Mouse (Mus musculus): ENCODE results near the gene Fam219a.
A peak's percentile ranks its signal among the peaks of the same experiment; 100 is the strongest.

Gene Fam219a

GRCm38 (mm10) chr4:41505131-41505551 is 64.2 kb downstream of the Fam219a start:
- no peak for DNase-seq (ENCODE audit: low spot score in 2 of 2)

GRCm38 (mm10) chr4:41504325-41504724 is 65.0 kb downstream of the Fam219a start:
- no peak for DNase-seq (ENCODE audit: low spot score in 2 of 2)

GRCm38 (mm10) chr4:41502986-41503412 is 66.3 kb downstream of the Fam219a start, which contains the start of gene AI464131:
TSS of gene AI464131 (minus strand) at chr4:41503076.
- peak; percentile 57 to 69 for DNase-seq (ENCODE audit: low spot score in 2 of 2)

- DNase-seq (ENCODE audit: low spot score in 2 of 2) = no peak
Measured at GRCm38 (mm10) chr4:41502171-41502940, 67.0 kb downstream of the Fam219a start.

- no peak for DNase-seq (ENCODE audit: low spot score in 2 of 2)
Measured at GRCm38 (mm10) chr4:41500787-41501186, 68.6 kb downstream of the Fam219a start.

- DNase-seq (ENCODE audit: low spot score in 2 of 2) = no peak
Measured at GRCm38 (mm10) chr4:41499619-41500018, 69.7 kb downstream of the Fam219a start.

- no peak for DNase-seq (ENCODE audit: low spot score in 2 of 2)
Measured at GRCm38 (mm10) chr4:41498921-41499391, 70.4 kb downstream of the Fam219a start.

- DNase-seq (ENCODE audit: low spot score in 2 of 2) = no peak
Measured at GRCm38 (mm10) chr4:41497995-41498845, 71.1 kb downstream of the Fam219a start.

GRCm38 (mm10) chr4:41497579-41497978 is 71.8 kb downstream of the Fam219a start:
- no peak for DNase-seq (ENCODE audit: low spot score in 2 of 2)

- no peak for DNase-seq (ENCODE audit: low spot score in 2 of 2)
Measured at GRCm38 (mm10) chr4:41497046-41497445, 72.3 kb downstream of the Fam219a start.

- no peak for DNase-seq (ENCODE audit: low spot score in 2 of 2)
Measured at GRCm38 (mm10) chr4:41495850-41496249, 73.5 kb downstream of the Fam219a start.

- no peak for DNase-seq (ENCODE audit: low spot score in 2 of 2)
Measured at GRCm38 (mm10) chr4:41495076-41495475, 74.3 kb downstream of the Fam219a start.

- DNase-seq (ENCODE audit: low spot score in 2 of 2) = no peak
Measured at GRCm38 (mm10) chr4:41494378-41494777, 75.0 kb downstream of the Fam219a start.

GRCm38 (mm10) chr4:41493464-41494116 is 75.7 kb downstream of the Fam219a start:
- DNase-seq (ENCODE audit: low spot score in 2 of 2) = no peak

- DNase-seq (ENCODE audit: low spot score in 2 of 2) = no peak
Measured at GRCm38 (mm10) chr4:41492951-41493350, 76.4 kb downstream of the Fam219a start.

GRCm38 (mm10) chr4:41481601-41482017 is 87.7 kb downstream of the Fam219a start:
- no peak for DNase-seq (ENCODE audit: low spot score in 2 of 2)

- DNase-seq (ENCODE audit: low spot score in 2 of 2) = no peak
Measured at GRCm38 (mm10) chr4:41480254-41480653, 89.1 kb downstream of the Fam219a start.

- no peak for DNase-seq (ENCODE audit: low spot score in 2 of 2)
Measured at GRCm38 (mm10) chr4:41479456-41479804, 89.9 kb downstream of the Fam219a start.

GRCm38 (mm10) chr4:41478751-41479455 is 90.4 kb downstream of the Fam219a start:
- DNase-seq (ENCODE audit: low spot score in 2 of 2) = no peak

GRCm38 (mm10) chr4:41477648-41478160 is 91.6 kb downstream of the Fam219a start:
- DNase-seq (ENCODE audit: low spot score in 2 of 2) = no peak

GRCm38 (mm10) chr4:41471384-41471689 is 98.0 kb downstream of the Fam219a start:
- DNase-seq (ENCODE audit: low spot score in 2 of 2) = no peak

All from spleen, postnatal 14 days (tissue).